Mouse (Mus musculus) myocyte (in vitro differentiated cells): ENCODE results near the gene Prnp.

Experiments
- MYOG ChIP-seq, 3 experiments: IDR thresholded peaks; one replicate each; pipeline ENCODE4 v1.6.1; 2011; ENCODE audit warnings: control low read depth in 2 of 3, low read depth in 2 of 3, mild to moderate bottlenecking in 2 of 3; ENCODE audit not compliant: insufficient read length in 2 of 3, control insufficient read depth in 1 of 3, insufficient read depth in 1 of 3
- REST ChIP-seq: IDR thresholded peaks from one replicate; pipeline ENCODE4 v1.6.1; 2011; ENCODE audit warnings: mild to moderate bottlenecking, control low read depth, moderate library complexity; ENCODE audit not compliant: insufficient read depth, insufficient read length

DNA sequence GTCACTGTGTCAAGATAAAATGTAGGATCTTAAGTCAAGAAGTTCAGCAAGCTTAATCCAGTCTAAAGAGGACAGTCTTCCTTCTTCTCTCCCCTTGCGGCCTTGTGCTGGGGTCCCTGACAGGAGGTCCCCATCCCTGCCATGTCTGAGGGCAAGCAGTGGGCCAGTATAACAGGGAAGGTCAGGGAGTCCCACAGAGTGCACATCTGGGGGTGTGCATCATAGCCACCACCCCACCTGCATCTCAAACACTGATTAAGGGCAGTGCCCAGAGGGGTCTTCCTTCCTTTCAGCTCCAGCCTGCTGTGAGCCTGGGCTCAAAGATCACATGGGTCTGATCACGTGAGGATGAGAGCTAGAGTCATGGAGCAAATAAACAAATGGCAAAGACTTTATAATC lies 51.9 kb downstream of the Prnp start:
- no peak for TF ChIP-seq REST
- no peak for TF ChIP-seq MYOG (IDR thresholded peaks at IDR 0.05; ENCODE audit: control insufficient read depth in 1 of 3, insufficient read depth in 1 of 3, insufficient read length in 2 of 3, low read depth in 2 of 3)
